Mouse (Mus musculus) right cerebral cortex, postnatal 36 days (tissue): ENCODE data around the gene Minos1.

ENCODE experiments used
- DNase-seq, 2 experiments: peaks; one replicate each; pipeline ENCODE4 v3.0.0; 2022; ENCODE audit warnings: low spot score in 2 of 2, mixed read lengths in 1 of 2

The Minos1 gene

DNA sequence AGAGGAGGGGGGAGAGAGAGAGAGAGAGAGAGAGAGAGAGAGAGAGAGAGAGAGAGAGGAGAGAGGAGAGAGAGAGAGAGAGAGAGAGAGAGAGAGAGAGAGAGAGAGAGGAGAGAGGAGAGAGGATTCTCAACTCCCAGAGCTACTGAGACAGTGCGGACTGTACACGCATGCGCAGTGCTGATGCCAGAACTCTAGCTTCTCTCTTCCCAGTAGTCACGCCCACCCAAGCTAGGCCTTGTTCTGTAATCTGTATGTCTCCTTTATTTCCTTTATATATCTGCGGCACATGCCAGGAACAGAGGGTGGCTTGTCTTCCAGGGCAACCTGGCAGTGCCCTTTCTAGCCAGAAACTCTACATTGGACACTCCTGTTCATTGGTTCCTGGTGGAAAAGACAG is 66.1 kb downstream of the Minos1 start:
- no peak for DNase-seq

DNA sequence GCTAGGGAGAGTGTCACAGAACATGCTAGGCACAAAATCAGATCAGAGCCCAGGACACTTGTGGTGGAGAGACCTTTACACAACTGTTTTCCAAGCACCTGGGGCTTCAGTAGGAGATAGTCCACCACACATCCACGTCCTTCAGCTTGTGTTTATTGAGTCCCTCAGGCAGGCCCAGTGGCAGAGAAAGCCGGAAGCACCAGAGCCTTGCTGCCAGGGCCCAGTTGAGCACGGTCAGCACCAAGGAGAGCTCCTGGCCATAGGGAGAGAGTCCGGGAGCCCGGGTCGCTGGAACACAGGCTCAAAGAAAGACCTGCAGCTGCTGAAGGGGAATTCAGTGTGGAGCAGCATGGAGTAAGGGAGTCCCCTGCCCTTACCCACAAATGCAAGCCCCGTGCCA is 71.3 kb downstream of the Minos1 start:
- no peak for DNase-seq

DNA sequence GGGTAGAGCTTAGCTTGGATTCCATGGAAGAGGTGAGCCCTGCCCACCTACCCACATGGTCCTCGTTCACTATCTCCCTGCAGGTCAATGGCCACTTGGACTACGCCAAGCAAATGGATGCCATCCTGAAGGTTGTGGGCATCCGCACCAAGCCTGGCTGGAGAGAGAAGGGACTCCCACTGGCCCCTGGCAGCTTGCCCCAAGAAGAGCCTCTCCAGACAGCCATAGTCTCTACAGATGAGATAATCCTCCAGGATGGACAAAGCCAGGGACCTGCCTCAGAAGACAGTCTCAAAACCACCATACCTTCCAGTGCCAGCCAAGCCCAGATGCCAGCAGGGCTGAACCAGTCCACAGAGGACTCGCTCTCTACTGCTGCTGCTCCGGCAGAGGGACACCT is 72.9 kb downstream of the Minos1 start:
- DNase-seq = no peak

DNA sequence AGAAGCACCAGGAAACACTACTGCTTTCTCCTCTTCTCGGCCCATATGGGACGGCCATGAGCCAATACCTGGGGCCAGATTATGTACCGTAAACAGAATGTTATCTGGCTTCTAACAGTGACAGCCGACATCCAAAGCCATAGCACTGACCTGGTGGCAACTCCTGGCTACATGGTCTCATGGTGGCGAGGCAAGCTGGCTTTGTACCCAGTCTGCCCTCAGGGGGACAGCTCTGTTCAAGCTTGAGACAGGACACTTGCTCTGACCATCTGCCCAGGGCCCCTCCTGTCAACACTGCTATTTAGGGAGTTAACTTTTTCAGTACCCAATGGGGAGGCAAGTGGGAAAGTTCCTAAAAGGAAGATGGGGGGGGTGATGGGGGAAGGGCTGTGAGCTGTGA is 73.6 kb downstream of the Minos1 start:
- DNase-seq = no peak

DNA sequence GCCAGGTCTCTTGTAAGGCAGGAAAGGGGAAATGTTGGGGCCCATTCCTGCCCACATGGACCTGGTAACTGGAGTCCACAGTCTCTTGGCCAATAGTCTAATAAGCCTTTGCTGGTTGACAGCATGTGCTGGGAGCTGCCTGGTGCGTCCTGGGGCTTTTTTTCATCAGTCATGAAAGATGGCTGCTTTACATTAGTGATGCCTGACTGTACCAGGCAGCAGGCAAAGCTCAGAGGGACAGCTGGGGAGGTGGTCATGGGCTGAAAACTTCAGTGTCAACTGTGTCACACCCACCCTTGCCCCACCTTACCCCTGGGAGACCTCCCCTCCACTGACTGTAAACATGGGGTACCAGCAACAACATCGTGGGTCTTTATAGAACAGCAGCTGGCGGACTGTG is 75.2 kb downstream of the Minos1 start:
- DNase-seq = no peak

DNA sequence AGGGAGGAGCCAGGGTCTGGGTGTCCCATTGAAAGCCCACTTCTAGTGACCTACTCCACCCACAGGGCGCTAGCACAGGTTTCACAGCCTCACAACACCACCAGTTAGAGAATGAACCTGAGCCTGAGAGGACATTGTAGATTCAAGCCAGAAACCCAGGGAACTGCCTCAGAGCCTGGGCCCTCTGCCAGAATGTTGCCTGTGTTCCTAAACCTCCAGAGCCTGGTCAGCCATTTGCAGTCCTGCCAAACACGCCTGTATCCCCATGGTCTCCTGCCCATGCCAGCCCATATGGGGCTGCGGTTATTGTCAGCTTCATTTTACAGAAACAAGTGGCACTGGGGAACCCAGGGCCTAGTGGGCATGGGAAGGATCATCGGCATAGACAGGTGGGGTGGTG is 75.6 kb downstream of the Minos1 start:
- no peak for DNase-seq

DNA sequence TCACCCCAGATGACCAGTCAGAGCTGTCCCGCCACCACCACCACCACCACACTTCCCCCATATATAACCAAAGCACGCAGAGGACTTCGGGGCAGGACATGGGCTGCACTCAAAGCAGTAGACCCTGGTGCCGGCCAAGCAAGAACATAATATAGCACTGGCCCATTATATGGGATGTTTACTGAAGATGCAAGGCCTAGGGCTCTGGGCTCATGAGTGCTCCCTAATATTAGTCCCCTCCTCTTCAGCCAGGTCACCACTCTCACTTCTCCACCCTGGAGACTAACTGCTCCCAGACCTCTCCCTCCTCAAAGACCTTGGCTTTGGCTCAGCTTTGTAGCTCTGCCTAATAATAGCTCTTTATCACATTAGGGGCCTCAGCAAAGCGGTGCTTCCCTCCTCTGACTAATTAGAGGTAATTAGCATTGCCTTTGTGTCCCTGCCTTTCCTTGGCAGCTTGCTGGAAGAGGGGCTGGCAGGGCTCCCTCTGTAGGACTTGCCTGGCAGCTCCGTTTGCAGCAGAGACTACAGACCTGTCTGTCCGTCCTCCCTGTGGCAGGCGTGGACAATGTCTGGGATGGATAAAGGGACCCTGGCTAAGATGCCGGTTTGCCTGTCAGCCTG is 76.5 kb downstream of the Minos1 start:
- no peak for DNase-seq

DNA sequence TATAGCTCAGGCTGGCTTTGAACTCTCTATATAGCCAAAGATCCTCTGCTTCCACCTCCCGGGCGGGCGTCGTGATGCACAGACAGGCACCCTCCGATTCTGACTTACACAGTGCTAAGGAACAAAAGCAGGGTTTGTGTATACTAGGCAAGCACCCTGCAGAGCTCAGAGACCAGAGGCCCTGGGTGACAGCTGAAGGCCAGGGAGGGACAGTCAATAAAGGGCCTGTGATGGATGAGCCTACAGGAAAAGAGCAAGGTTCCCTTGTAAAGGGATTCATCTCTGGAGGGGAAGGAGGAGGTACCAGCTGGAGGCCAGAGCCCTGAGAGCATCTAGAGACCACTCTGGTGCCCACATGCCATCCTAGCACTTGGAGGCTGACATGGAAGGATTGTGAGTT is 77.5 kb downstream of the Minos1 start:
- DNase-seq = no peak

DNA sequence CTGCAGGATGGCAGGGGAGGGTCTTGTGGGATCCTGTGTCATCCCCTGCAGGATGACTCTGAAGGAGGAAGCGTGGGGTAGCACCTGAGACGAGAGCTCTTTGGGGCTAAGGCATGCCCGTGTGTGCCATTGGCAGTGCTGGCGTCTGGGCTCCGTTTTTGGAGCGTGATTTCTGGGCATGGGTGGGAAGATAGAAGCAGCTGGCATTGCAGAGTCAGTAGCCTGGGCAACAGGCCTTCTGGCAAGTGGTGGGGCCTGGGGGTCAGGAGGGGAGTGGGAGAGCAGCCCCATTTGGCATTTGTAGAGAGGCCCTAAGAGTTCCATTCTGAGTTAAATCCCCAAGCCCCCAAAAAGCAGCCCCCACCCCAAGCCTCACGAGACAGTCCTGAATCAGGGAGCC is 78.1 kb downstream of the Minos1 start:
- DNase-seq = no peak
